Mouse (Mus musculus) right cerebral cortex, postnatal 10 days (tissue): ENCODE data around the gene Serpinb7.

Experiments used
- DNase-seq, 2 experiments: peaks; one replicate each; pipeline ENCODE4 v3.0.0; 2021; ENCODE audit warnings: low spot score in 2 of 2

Serpinb7 gene

DNA sequence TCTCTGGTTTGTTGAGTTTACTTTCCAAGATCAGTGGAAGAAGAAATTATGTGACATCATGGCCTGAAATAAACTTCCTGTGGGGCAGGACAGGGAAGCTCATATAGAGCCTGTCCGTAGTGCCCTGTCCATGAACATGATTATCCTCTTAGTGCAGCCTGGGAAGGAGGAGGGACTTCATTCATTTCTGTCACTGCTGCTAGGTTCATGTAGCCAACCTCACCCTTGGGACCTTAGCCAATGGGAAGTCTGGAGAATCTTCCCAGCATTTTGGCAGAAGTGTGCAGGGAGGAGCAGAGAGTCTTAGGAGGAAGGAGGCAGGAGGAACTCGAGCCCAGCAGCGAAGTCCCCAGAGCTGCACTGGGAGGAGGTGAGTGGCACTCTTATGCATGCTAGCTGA is at the start of gene Serpinb7:
TSS of gene Serpinb7 (plus strand) at position 301 of the 400 bp plus-strand sequence.
- DNase-seq, result no peak

DNA sequence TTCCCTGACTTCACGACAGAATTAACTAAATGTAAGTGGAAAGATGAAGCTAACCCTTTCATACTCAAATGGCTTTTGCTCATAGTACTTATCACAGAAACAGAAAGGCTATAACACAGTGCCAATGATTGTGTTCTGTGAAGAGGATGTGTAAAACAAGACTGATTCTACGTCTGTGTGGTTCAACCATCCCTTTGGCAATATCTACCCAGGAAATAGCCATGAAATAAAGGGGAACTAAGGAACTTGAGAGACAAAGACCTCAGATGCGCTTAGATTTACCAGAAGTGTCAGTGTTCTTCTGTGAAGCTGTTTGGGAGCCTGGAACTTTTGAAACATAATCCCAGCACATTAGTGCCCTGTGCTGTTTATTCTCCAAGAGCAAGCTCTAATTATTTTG is 49.1 kb upstream of the Serpinb7 start:
- DNase-seq, result no peak

GRCm38 (mm10) chr1:107351115-107351514 is 48.3 kb upstream of the Serpinb7 start:
- no peak for DNase-seq

DNA sequence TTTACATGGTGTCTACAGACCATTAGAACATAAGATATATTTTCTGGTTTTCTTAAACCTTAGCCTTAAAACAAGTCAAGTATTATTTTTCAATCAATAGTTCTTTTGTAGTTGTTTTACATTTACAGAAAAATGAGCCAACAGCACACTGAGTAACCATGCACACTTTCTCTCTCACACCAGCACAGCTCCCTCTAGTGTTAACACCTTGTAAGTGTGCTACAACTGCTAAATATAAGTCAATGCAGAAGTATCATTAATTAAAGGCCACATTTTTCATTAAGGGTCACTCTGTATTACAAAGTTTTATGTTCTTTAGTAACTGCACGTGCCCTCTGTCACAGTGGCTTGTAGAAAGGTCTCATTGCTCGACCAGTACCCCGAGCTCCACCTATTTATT is 46.4 kb upstream of the Serpinb7 start:
- DNase-seq, result no peak

- no peak for DNase-seq
Measured at GRCm38 (mm10) chr1:107360898-107361297, 38.6 kb upstream of the Serpinb7 start, which contains the start of gene Serpinb11. Gene Serpinb11, plus strand, starts transcription at chr1:107361198.

- DNase-seq, result no peak
Measured at GRCm38 (mm10) chr1:107365973-107366372, 33.5 kb upstream of the Serpinb7 start.

GRCm38 (mm10) chr1:107368944-107369343 is 30.5 kb upstream of the Serpinb7 start:
- no peak for DNase-seq

DNA sequence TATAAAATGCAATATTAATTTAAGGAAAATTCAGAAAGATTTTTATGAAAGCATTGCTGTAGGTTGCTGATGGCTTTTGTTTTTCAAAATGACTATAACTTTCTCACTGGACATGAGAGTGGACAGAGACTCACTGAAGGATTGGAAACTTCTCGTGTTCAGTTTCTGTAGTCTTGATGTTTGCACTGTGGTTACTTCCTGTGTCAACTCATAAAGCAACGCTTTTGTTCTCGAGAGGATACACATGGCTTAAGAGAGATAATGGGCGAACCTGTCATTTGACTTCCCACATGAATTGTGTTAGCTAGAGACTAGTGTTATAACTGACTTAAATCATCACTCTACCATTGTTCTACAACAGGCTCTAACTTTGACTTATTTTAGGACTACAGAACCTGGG is 22.5 kb upstream of the Serpinb7 start:
- DNase-seq, result no peak

GRCm38 (mm10) chr1:107378368-107378767 is 21.1 kb upstream of the Serpinb7 start:
- no peak for DNase-seq

DNA sequence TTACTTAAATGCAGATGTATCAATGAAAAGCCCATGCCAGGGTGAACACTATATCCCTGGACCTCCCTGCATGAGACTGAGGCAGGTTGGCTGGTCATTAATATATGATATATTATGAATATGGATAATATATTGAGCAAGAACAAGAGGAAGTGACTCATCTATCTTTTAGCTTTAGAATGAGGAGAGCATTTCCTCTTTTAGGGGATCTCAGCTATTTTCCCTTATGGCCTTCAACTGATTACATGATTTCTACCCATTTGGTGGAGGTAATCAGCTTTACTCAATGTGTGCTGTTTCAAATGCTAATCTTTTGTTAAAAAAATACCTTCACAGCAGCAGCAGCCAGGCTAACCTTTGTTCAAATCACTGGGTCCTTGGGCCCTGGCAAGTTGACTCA is 18.0 kb upstream of the Serpinb7 start:
- no peak for DNase-seq

DNA sequence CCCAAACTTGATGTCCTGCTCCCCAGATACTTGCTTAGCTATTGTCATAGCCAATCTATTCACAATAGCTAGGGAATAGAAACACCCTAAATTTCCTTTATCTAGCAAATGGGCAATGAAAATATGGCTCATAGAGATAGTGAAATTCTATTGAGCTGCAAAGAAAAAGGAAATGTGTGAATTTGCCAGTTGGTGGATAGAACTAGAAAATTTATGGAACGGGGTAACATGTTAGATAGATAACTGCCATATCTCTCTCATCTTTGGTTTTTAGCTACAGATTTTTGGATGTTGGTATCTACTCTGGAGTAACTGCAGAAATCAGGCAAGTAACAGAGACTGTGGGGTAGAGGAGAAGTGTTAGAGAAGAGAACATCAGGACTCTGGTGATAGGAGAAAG is 17.1 kb upstream of the Serpinb7 start:
- no peak for DNase-seq

DNA sequence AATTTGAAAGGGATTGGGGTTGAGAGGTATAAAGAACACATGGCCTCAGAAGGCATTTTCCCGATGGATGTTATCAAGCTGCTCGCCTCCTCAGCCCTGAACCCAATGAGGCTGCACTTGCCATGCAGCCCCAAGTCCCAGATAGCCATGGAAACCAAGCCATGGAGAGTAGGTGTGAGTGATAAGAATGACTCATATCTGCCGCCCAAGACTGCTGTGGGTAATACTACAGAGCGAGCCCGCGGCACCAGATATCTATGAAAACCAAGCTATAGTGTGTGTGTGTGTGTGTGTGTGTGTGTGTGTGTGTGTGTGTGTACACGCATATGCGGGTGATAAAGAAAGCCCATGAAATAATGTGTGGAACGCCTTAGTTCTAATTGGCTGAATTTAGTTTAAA is 14.9 kb upstream of the Serpinb7 start:
- DNase-seq, result no peak

DNA sequence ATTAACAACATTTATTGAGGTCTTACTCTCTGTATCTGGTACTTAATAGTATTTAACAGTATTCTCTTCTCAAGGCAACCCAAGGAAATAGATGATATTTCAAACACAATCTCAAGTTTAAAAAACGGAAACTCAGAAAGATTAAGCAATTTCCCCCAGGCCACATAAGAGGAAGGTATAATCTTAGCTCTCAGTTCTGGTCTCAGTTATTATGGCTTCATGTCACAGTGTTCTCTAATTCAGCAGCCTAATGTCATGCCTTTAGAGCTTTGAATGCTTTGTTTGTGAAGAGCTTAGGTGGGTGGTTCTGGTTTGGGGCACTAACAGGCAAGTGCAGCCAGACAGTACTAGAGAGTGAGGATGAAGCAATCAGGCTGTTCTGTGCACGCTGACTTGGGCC is 9.7 kb upstream of the Serpinb7 start:
- no peak for DNase-seq

GRCm38 (mm10) chr1:107397481-107397880 is 2.0 kb upstream of the Serpinb7 start:
- no peak for DNase-seq

DNA sequence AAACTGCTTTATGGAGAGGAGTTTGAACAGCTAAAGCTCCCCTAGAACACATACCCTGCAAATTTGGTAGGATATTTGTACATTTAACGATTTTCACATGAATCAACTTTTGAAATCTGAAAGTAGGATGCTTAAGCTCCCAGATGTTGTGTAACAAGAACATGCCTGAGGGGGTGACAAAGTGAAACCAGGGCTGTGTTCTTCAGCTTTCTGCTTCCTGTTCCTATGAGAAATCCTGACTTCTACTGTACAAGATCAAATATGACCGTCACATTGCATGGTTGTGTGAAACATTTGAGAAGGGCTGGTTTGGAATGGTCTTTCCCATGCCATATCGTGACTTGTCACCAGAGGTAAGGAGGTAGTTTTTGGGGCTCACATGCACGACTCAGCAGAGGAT is 2.6 kb downstream of the Serpinb7 start:
- no peak for DNase-seq

GRCm38 (mm10) chr1:107414650-107415049 is 15.2 kb downstream of the Serpinb7 start:
- no peak for DNase-seq

GRCm38 (mm10) chr1:107422487-107422886 is 23.0 kb downstream of the Serpinb7 start:
- no peak for DNase-seq

GRCm38 (mm10) chr1:107431253-107431652 is 31.8 kb downstream of the Serpinb7 start:
- DNase-seq, result no peak

DNA sequence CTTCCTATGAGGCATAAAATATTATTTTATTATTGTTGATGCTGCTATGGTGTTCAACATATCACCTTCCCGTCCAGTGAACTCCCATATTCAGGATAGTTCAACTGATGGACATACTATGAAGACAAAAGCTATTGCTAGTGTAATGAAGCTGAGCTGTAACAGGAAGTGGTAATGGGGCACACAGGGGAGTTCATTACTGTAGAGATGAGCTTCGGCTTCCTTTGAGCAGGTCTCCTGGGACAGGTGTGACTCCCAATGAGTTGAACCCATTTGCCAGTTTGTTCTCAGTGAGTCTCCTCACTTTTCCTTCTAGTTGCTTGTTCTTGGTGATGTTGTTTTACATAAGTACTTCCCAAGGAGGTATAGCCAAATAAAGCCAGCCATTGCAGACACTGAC is 36.1 kb downstream of the Serpinb7 start:
- no peak for DNase-seq

DNA sequence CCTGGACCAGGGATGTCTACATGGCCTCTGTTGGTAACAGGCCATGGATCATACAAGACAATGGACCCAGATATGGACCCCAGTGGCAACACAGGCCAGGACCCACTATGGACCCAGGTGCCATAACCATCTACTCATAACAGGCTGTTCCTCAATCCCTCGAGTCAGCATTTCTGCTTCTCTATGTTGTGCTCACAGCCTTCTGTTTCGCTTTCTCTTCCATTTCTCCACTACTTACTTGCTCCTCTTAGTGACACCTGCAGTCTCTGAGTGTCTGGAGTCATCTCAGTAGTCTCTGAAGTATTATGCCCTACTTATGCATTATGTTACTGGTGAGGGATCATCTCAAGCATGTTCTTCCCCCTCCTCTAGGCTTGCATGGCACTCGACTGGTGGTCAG is 40.0 kb downstream of the Serpinb7 start:
- no peak for DNase-seq

DNA sequence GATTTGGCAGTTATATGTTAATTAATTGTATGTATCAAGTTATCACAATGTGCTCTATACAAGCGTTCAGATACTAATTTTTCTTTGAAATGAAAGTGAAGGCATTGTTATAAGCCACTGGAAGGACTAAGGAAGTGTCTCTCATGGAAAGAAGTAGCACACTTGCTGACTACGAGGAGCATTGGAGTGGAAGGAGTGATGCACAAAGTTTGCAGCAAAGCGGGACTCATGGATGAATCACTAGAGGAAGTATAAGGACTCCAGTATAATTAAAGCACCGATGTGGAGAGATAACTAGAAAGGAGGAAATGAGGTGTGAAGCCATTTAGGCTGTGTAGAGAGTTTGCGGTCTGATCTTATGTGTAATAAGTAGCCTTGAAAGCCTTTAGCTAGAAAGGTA is 45.9 kb downstream of the Serpinb7 start:
- no peak for DNase-seq

- DNase-seq, result no peak
Measured at GRCm38 (mm10) chr1:107447228-107447931, 47.9 kb downstream of the Serpinb7 start.

- DNase-seq, result no peak
Measured at GRCm38 (mm10) chr1:107479909-107480308, 80.5 kb downstream of the Serpinb7 start.

- DNase-seq, result peak; percentile 87 to 90
Measured at GRCm38 (mm10) chr1:107481452-107481851, 82.0 kb downstream of the Serpinb7 start.
